Mouse (Mus musculus) lung, adult 2 months (tissue): ENCODE measurements around the gene Cers6.

ENCODE experiments used
- CTCF ChIP-seq: fragments of 200-500 bp; IDR thresholded peaks from 2 replicates; pipeline ENCODE4 v1.5.1; 2011; ENCODE audit warnings: mild to moderate bottlenecking, low read length, control low read depth; ENCODE audit not compliant: insufficient read depth
- POLR2A ChIP-seq: fragments of 200-500 bp; IDR thresholded peaks from 2 replicates; pipeline ENCODE4 v1.6.1; 2011; ENCODE audit warnings: low read depth, mild to moderate bottlenecking, control low read depth, low read length, borderline replicate concordance; ENCODE audit errors: extremely low read depth

DNA sequence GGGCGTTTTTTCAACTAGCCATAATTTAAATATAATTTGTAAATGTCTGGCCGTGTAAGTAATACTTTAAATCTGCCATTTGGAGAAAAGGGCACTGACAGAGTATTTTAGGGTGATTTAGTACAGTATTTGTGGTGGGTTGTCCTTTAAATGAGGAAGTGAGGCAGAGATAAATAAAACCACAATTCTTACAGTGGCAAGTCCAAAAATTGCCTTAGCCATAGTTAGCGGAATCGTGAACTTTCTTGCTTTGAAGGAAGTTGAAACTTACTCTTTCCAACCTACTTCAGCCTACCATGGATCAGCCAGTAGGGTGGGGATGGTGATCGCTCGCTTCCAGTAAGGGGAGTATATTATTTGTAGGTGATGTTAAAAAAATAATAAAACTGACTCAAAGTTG, 11.8 kb downstream of the Cers6 start:
- TF ChIP-seq CTCF (no peak), POLR2A (no peak)
